Mouse (Mus musculus) gastrocnemius, postnatal 36 days (tissue): ENCODE data around the gene Ccdc88b. TPM values are rescaled to one million over a fixed set of nuclear protein-coding genes. Genes with fewer than 3 reads are reported as not detected.

ENCODE experiments used
- DNase-seq, 2 experiments: peaks; one replicate each; pipeline ENCODE4 v3.0.0; 2022
- intact Hi-C: fragments of 180-260 bp; cut with DNase I; formaldehyde crosslinking; loops from one replicate; pipeline ENCODE4 v1.15.1; 2025
- microRNA-seq, 2 experiments: library from miRNA; unstranded; fragments of <30 nt; microRNA quantifications; one replicate each; pipeline ENCODE4 v1.2.0; 2021
- total RNA-seq, 2 experiments: library from RNA; stranded (reverse); gene quantifications; 2 replicates each; pipeline ENCODE4 v1.2.3; 2021

Gene Ccdc88b
- total RNA-seq, 2 experiments from 2014 or later: 0.37 to 0.56 TPM

- no peak for DNase-seq
- intact Hi-C loops: no loop called here
These were observed 27.3 kb downstream of the Ccdc88b start for GRCm38 (mm10) chr19:6830556-6831316.

DNA sequence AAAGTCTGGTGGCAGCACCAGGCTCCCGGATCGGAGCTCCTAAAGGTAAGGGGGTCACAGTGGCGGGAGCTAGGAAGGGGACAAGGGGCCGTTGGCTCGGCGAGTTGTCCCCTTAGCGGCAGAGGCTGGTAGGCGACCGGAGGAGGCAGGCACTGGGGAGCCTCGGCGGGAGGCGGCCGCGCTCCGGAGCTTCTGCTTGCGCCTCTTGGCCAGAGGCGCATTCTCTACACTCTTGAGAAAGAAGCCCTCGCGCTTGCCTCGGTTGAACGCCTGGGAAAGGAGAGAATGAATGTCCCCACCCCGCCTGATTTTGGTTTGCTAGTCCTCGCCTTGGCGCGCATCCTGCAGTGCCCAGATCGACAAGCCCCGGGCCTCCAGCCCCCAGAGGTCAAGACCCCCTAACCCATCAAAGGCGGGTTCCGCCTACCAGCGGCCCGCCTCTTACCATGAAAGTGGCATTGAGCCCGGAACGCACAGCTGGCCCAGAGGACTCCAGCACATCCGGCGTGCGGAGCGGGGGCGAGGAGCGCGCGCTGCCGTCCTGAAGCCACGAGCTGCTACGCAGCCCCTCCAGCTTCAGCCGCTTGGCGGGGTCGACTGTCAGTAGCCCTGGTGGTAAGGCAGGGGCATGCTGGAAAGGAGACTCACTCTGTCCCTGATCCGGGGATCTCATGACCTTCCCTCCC, 28.0 kb downstream of the Ccdc88b start:
- DNase-seq: no peak
- intact Hi-C loops: no loop called here

DNA sequence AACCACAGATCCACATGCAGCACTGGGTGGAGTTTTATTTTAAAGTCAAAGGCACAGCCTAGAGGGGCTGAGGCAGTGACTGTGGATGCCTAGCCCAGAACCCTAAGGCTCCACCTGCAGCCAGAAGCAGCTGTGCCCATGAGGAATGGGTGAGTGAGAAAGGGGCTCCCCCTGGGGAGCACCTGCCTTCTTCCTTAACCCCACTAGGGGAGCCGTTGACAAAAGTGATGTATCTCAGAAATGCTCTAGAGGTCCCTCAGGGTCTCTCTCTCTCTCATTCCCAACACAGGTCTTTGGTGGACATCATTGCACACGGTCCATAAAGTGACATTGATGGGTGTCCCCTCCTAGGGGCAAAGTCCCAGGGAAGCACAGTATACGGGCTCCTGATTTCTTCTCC, 28.9 kb downstream of the Ccdc88b start:
- intact Hi-C loops: no loop called here
- no peak for DNase-seq

- intact Hi-C loops: no loop called here
- no peak for DNase-seq
These were observed 31.4 kb downstream of the Ccdc88b start for GRCm38 (mm10) chr19:6826601-6827000.

DNA sequence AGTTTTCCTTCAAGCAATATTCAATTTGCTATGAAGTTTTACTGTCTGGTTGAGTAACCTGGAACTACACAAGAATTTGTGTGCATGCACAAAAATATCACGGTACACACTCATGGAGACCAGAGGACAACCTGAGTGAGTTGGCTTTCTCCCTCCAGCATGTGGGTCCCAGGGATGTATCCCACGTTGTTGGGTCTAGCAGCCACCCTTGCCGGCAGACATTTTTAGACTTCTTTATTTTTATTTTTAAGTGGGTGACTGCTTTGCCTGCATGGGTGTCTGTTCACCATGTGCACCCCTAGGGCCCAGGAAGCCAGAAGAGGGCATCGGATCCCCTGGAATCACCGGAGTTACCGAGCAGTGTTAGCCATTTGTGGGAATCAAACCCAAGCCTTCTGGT, 32.6 kb downstream of the Ccdc88b start:
- no peak for DNase-seq

GRCm38 (mm10) chr19:6820538-6821195, 37.3 kb downstream of the Ccdc88b start:
- no peak for DNase-seq
- intact Hi-C loops: no loop called here

More for the DNA sequence above, 32.6 kb downstream of the Ccdc88b start:
- intact Hi-C loops: no loop called here

GRCm38 (mm10) chr19:6819143-6819827, 38.7 kb downstream of the Ccdc88b start:
- intact Hi-C loops: no loop called here
- DNase-seq: no peak

GRCm38 (mm10) chr19:6814958-6815357, 43.1 kb downstream of the Ccdc88b start:
- intact Hi-C loops: no loop called here
- DNase-seq: no peak

DNA sequence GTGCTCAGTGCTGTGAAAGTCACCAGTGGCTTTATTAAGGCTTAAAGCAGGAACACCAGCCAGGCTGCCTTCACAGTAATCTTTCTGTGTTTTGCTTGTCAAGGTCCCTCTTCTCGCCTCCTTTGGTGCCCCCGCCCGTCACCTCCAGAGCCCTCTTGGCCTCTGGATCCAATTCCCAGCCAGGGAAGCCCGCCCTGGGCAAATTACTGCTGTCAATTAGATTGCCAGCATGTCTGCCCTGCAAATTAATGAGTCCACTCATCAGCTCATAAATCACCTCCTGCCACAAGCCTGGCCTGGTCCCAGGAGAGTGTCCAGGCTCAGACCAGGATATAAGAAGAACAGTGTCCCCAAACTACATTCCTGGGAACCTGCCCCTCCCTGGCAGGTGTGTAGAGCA, 43.6 kb downstream of the Ccdc88b start:
- intact Hi-C loops: no loop called here
- DNase-seq: no peak

Small RNA genes within 50 kb of the gene (microRNA-seq; reads per million reads assigned to microRNA genes)
- 0 reads per million in 2 experiments for gene Mir5046

Other genes with a start within 250 kb of the Ccdc88b start
- gene Rps6ka4, start 17.6 kb downstream of the Ccdc88b start, total RNA-seq: 1 to 10 TPM; 8.1 to 8.5 TPM
- gene Trmt112, start 51.5 kb upstream of the Ccdc88b start, total RNA-seq: 10 to 100 TPM; 31.7 to 38.8 TPM
- 100 to 1,000 TPM; 204 to 205 TPM for gene Prdx5, start 51.9 kb upstream of the Ccdc88b start, total RNA-seq
- gene Esrra, start 63.6 kb upstream of the Ccdc88b start, total RNA-seq: 10 to 100 TPM; 84.3 to 85.3 TPM
- not detected for gene Catsperz, start 67.2 kb upstream of the Ccdc88b start, total RNA-seq
- gene Kcnk4, start 76.3 kb upstream of the Ccdc88b start, total RNA-seq: not detected
- gene Bad, start 83.7 kb upstream of the Ccdc88b start, total RNA-seq: 10 to 100 TPM; 10.7 to 14.1 TPM
- gene Gpr137, start 84.3 kb upstream of the Ccdc88b start, total RNA-seq: 1 to 10 TPM; 9.4 to 9.7 TPM
- 100 to 1,000 TPM; 105 to 128 TPM for gene Ppp1r14b, start 116.8 kb upstream of the Ccdc88b start, total RNA-seq
- gene Plcb3, start 118.3 kb upstream of the Ccdc88b start, total RNA-seq: 10 to 100 TPM in 1 of 2 experiments, 1 to 10 TPM in 1; 8.1 to 10.7 TPM
- 10 to 100 TPM in 1 of 2 experiments, 1 to 10 TPM in 1; 7.5 to 11.6 TPM for gene Fkbp2, start 122.3 kb upstream of the Ccdc88b start, total RNA-seq
- 100 to 1,000 TPM; 140 to 153 TPM for gene Vegfb, start 129.4 kb upstream of the Ccdc88b start, total RNA-seq
- gene Dnajc4, start 134.4 kb upstream of the Ccdc88b start, total RNA-seq: 10 to 100 TPM; 31.1 to 36.4 TPM
- gene Nudt22, start 137.9 kb upstream of the Ccdc88b start, total RNA-seq: 10 to 100 TPM; 11.4 to 16.5 TPM
- 10 to 100 TPM; 21.0 to 23.2 TPM for gene Trpt1, start 137.9 kb upstream of the Ccdc88b start, total RNA-seq
- 1 to 10 TPM; 1.1 to 1.5 TPM for gene Fermt3, start 161.3 kb upstream of the Ccdc88b start, total RNA-seq
- gene Stip1, start 181.8 kb upstream of the Ccdc88b start, total RNA-seq: 10 to 100 TPM; 80.7 to 91.9 TPM
- gene Macrod1, start 198.6 kb upstream of the Ccdc88b start, total RNA-seq: 100 to 1,000 TPM; 240 to 280 TPM
- under 1 TPM; 0.36 to 0.49 TPM for gene Flrt1, start 247.5 kb upstream of the Ccdc88b start, total RNA-seq